Mouse (Mus musculus) intestine, embryonic 14.5 days (tissue): ENCODE measurements around the gene Ing2. TPM values are rescaled to one million over a fixed set of nuclear protein-coding genes. Genes with fewer than 3 reads are reported as not detected.

Source experiments
- ATAC-seq: fragments of 200-750 bp; cut with Nextera tagmentation; replicated peaks from 2 replicates; pipeline ENCODE4 v1.8.0; 2017; ENCODE audit warnings: low read depth, moderate number of reproducible peaks, moderate TSS enrichment, moderate library complexity; ENCODE audit not compliant: low FRiP score, low TSS enrichment
- DNase-seq: peaks from one replicate; pipeline ENCODE4 v3.0.0-alpha.2; 2018; ENCODE audit warnings: low spot score
- H3K27ac ChIP-seq: fragments of 300-500 bp; sonication (generic); 2 replicates; pipeline ENCODE4 v1.5.1; 2014; ENCODE audit warnings: low read depth, mild to moderate bottlenecking, control low read depth
- H3K27me3 ChIP-seq: fragments of 300-500 bp; sonication (generic); replicated peaks from 2 replicates; pipeline ENCODE4 v1.6.1; 2014; ENCODE audit warnings: low read length, control low read depth; ENCODE audit not compliant: control insufficient read depth, insufficient read depth
- H3K36me3 ChIP-seq: fragments of 300-500 bp; sonication (generic); 2 replicates; pipeline ENCODE4 v1.6.1; 2014; ENCODE audit warnings: low read length, control low read depth; ENCODE audit not compliant: control insufficient read depth, insufficient read depth
- H3K4me1 ChIP-seq: fragments of 300-500 bp; sonication (generic); replicated peaks from 2 replicates; pipeline ENCODE4 v1.6.1; 2014; ENCODE audit warnings: low read length, control low read depth, mixed read lengths; ENCODE audit not compliant: control insufficient read depth, insufficient read depth
- H3K4me2 ChIP-seq: fragments of 300-500 bp; sonication (generic); 2 replicates; pipeline ENCODE4 v1.6.1; 2014; ENCODE audit warnings: low read length
- H3K4me3 ChIP-seq: fragments of 300-500 bp; sonication (generic); 2 replicates; pipeline ENCODE4 v1.5.1; 2014; ENCODE audit warnings: low read depth, low read length, control low read depth, mixed read lengths
- H3K9ac ChIP-seq: fragments of 300-500 bp; sonication (generic); 2 replicates; pipeline ENCODE4 v1.6.1; 2014; ENCODE audit warnings: mild to moderate bottlenecking, low read length
- H3K9me3 ChIP-seq: fragments of 300-500 bp; sonication (generic); 2 replicates; pipeline ENCODE4 v1.6.1; 2016; ENCODE audit warnings: low read length, control low read depth; ENCODE audit not compliant: control insufficient read depth
- WGBS: fragments of 180-500 bp; shearing (Covaris S2); extraction: QIAGEN DNeasy Blood & Tissue Kit; methylation state at CpG from one replicate; pipeline ENCODE4 v1.1.7; 2014; 5-methylcytosine and 5-hydroxymethylcytosine counted together
- polyA plus RNA-seq: library from polyadenylated mRNA; unstranded; fragments of >200 nt; fragmentation: Nextera tagmentation; extraction: Ambion mirVana; gene quantifications from 2 replicates; pipeline ENCODE4 v1.2.1, GENCODE M21; 2014

The Ing2 gene
- polyA plus RNA-seq = 11.5 and 14.3 TPM in 2 replicates

GRCm38 (mm10) chr8:47674777-47675710, at the start of gene Ing2:
TSS of gene Ing2 (minus strand) at chr8:47675556.
- Histone ChIP-seq H3K4me3 (peak within 1 kb of the TSS; percentile 94), H3K36me3 (no peaks in the 10 kb centered on the region), H3K4me2 (peak within 1 kb of the TSS; percentile 81), H3K27me3 (no peaks in the 10 kb centered on the region), H3K27ac (peak within 1 kb of the TSS; percentile 97), H3K9ac (peak within 1 kb of the TSS; percentile 91), H3K4me1 (peaks cover 12% of the 10 kb centered on the region), H3K9me3 (no peaks in the 10 kb centered on the region)
- DNase-seq = peak; percentile 99
- under 1% methylated on average over 99 of the region's 106 CpGs for WGBS
- peak; percentile 91 for ATAC-seq

- H3K4me3 ChIP-seq = no peak overlapping the region
- H3K4me2 ChIP-seq = no peak overlapping the region
- WGBS = 44% methylated on average over 4 of the region's 4 CpGs
- H3K4me1 ChIP-seq = no peaks in the 10 kb centered on the region
- H3K27me3 ChIP-seq = no peaks in the 10 kb centered on the region
- ATAC-seq = no peak
- no peak for DNase-seq
- no peaks in the 10 kb centered on the region for H3K9me3 ChIP-seq
- no peak overlapping the region for H3K27ac ChIP-seq
- H3K9ac ChIP-seq = no peak overlapping the region
- H3K36me3 ChIP-seq = no peaks in the 10 kb centered on the region
These were observed 46.3 kb upstream of the Ing2 start for GRCm38 (mm10) chr8:47721609-47722008.

- Histone ChIP-seq H3K4me1 (peaks cover 2% of the 10 kb centered on the region; the same call in 1 of the 2 replicates), H3K4me3 (no peak overlapping the region), H3K9me3 (no peaks in the 10 kb centered on the region), H3K27ac (no peak overlapping the region), H3K9ac (no peak overlapping the region), H3K36me3 (no peaks in the 10 kb centered on the region), H3K4me2 (no peak overlapping the region), H3K27me3 (no peaks in the 10 kb centered on the region)
- DNase-seq = peak; percentile 54
- 25% methylated on average over 11 of the region's 11 CpGs for WGBS
- ATAC-seq = no peak
These were observed 43.3 kb upstream of the Ing2 start for GRCm38 (mm10) chr8:47718641-47719040.

DNA sequence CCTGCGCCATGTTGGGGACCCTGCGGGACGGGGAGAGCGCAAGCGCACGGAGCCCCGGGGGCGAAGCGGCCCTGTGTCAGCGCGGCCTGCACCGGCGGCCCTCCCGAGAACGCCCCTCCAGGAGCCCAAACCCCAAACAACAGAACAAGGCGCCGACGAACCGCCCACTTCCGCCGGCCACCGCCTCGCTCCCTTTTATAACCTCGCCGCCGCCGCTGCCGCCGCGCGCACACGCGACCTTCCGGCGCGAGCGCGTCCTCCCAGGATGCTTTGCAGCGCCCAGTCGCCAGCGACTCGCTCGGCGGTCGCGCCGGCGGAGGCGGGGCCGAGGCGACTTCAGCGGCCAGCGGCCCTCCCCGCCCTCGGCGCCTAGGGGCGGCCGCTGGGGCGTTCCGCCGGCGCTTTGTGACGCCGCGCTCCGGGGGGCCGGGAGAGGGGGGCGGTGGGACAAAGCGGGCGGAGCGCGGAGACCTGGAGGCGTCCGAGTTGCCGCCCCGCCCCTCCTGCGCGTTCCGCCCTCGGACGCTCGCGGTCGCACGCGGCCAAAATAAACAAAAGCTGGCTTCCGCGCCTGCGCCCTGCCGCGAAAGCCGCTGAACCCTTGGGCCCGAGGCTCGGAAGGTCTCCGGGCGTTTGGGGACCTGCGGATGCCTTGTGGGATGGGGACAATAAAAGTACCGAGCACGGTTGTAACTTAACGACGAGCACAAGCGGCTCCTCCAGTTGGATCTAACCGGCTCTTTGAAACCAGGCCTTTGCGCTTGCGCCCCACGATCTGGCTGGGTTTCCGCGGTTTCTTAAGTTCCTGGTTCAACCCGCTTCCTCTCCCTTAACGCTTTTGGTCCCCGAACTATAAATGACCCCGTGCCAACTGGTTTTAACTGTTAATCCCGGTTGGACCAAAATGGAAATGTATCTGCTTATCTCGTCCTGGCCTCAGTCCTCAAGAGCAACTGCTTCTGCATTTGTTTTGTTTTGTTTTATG, 38.7 kb upstream of the Ing2 start, which contains the start of gene Cdkn2aip:
TSS of gene Cdkn2aip (minus strand) at position 172 of the 985 bp plus-strand sequence.
- Histone ChIP-seq H3K27ac (peak within 1 kb of the TSS; percentile 95), H3K4me1 (peaks cover 9% of the 10 kb centered on the region; the same call in 1 of the 2 replicates), H3K9ac (peak within 1 kb of the TSS; percentile 75), H3K9me3 (no peaks in the 10 kb centered on the region), H3K27me3 (no peaks in the 10 kb centered on the region), H3K4me2 (peak within 1 kb of the TSS; percentile 72), H3K36me3 (peaks cover 19% of the 10 kb centered on the region), H3K4me3 (peak within 1 kb of the TSS; percentile 68)
- WGBS = under 1% methylated on average over 91 of the region's 114 CpGs
- ATAC-seq (peak; percentile 92), DNase-seq (peak; percentile 98)

DNA sequence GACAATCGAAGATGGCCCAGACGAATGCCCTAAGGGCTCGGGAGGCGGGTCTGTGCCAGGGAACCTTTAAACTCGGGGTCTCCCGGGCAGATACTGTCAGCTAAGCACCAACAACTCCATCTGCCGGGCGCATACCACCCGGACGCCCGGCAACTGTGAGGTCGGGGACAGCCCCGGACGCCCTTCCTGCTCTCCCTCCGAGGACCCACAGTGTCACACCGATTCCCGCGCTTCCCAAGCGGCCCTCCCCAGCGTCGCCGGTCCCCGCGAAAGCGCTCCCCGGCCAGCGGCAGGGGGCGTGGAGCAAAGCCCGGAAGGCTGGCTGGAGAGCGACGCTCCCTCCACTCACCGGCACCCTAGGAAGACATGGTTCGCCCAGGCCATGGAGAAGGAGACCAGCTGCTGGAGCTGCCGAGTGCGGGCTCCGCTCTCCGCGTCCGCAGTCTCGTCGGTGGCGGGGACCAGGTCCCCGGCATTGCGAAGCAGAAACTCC, 37.9 kb upstream of the Ing2 start:
- WGBS = 0% methylated on average over 44 of the region's 44 CpGs
- peak overlapping the region; percentile 75 for H3K9ac ChIP-seq
- peaks cover 9% of the 10 kb centered on the region; the same call in 1 of the 2 replicates for H3K4me1 ChIP-seq
- no peak for DNase-seq
- peak overlapping the region; percentile 72 for H3K4me2 ChIP-seq
- ATAC-seq = peak; percentile 37
- no peaks in the 10 kb centered on the region for H3K27me3 ChIP-seq
- H3K27ac ChIP-seq = peak overlapping the region; percentile 95
- H3K4me3 ChIP-seq = peak overlapping the region; percentile 68
- no peaks in the 10 kb centered on the region for H3K9me3 ChIP-seq
- peaks cover 28% of the 10 kb centered on the region for H3K36me3 ChIP-seq

DNA sequence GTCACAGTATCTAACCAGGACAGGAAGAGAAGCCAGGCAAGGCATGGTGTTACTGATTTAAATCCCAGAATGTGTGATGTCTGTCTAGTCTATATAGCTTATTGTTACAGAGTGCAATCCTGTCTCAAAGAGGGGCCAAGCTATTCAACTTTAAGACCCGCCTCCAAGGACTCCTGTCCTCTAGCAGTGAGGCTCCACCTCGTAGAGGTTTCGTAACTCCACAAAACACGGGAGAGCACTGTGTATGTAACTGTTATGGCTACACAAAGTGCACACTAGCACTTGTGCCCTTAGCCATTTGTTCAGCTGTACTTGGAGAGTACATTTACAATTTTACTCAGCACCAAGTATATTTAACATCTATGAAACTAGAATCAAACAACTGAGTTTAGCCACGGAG, 32.8 kb upstream of the Ing2 start:
- no peak overlapping the region for H3K4me2 ChIP-seq
- 81% methylated on average over 5 of the region's 5 CpGs for WGBS
- no peak for DNase-seq
- H3K27me3 ChIP-seq = no peaks in the 10 kb centered on the region
- no peak for ATAC-seq
- H3K9me3 ChIP-seq = no peaks in the 10 kb centered on the region
- 0 out of 2 replicates have a peak, but pooled peaks cover 7% of the 10 kb centered on the region for H3K4me1 ChIP-seq
- no peak overlapping the region for H3K9ac ChIP-seq
- peaks cover 46% of the 10 kb centered on the region for H3K36me3 ChIP-seq
- H3K27ac ChIP-seq = no peak overlapping the region
- no peak overlapping the region for H3K4me3 ChIP-seq

GRCm38 (mm10) chr8:47706746-47707145, 31.4 kb upstream of the Ing2 start:
- no peak for ATAC-seq
- no peak overlapping the region for H3K4me3 ChIP-seq
- H3K36me3 ChIP-seq = peaks cover 40% of the 10 kb centered on the region
- H3K4me2 ChIP-seq = no peak overlapping the region
- H3K9ac ChIP-seq = no peak overlapping the region
- H3K27ac ChIP-seq = no peak overlapping the region
- 83% methylated on average over 8 of the region's 8 CpGs for WGBS
- 0 out of 2 replicates have a peak, but pooled peaks cover under 1% of the 10 kb centered on the region for H3K4me1 ChIP-seq
- no peaks in the 10 kb centered on the region for H3K9me3 ChIP-seq
- no peaks in the 10 kb centered on the region for H3K27me3 ChIP-seq
- peak; percentile 51 for DNase-seq

DNA sequence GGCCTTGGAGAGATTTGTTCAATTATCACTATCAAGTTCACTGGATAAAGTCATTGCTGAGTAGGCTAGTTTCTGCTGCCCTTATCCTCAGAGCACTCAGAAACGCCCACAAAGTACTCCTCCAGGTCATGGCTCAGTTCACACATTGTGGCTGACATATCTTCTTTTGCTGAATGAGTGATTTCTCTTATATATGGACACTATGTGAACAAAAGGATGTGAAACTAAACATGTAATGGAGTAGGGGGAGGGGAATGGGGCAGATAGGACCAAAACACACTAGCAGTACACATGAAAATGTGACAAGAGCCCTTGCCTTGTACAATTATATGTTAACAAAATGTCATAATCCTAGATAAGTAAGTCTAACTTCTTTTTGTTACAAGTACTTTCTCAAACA, 27.0 kb upstream of the Ing2 start:
- ATAC-seq (no peak), DNase-seq (no peak)
- no peak overlapping the region for H3K4me2 ChIP-seq
- H3K4me3 ChIP-seq = no peak overlapping the region
- WGBS = 57% methylated on average over 1 of the region's 1 CpGs
- H3K9ac ChIP-seq = no peak overlapping the region
- no peak overlapping the region for H3K27ac ChIP-seq
- H3K36me3 ChIP-seq = peaks cover 12% of the 10 kb centered on the region; the same call in 1 of the 2 replicates
- no peaks in the 10 kb centered on the region for H3K9me3 ChIP-seq
- no peaks in the 10 kb centered on the region for H3K27me3 ChIP-seq
- H3K4me1 ChIP-seq = no peaks in the 10 kb centered on the region
